Mouse (Mus musculus) kidney, postnatal 0 days (tissue): ENCODE measurements around the gene Rbpms2. TPM values are rescaled to one million over a fixed set of nuclear protein-coding genes. Genes with fewer than 3 reads are reported as not detected.

Experiments
- ATAC-seq: fragments of 200-750 bp; cut with Nextera tagmentation; replicated peaks from 2 replicates; pipeline ENCODE4 v1.8.0; 2017; ENCODE audit warnings: low read depth, moderate number of reproducible peaks, moderate TSS enrichment, moderate library complexity; ENCODE audit not compliant: low FRiP score
- DNase-seq: peaks from one replicate; pipeline ENCODE4 v3.0.0-alpha.2; 2016; ENCODE audit warnings: low spot score
- H3K27ac ChIP-seq: fragments of 300-500 bp; sonication (generic); 2 replicates; pipeline ENCODE4 v1.5.1; 2014; ENCODE audit warnings: mild to moderate bottlenecking
- H3K27me3 ChIP-seq: fragments of 300-500 bp; sonication (generic); 2 replicates; pipeline ENCODE4 v1.6.1; 2014; ENCODE audit warnings: low read length, mixed read lengths; ENCODE audit not compliant: insufficient read depth
- H3K36me3 ChIP-seq: fragments of 300-500 bp; sonication (generic); 2 replicates; pipeline ENCODE4 v1.6.1; 2014; ENCODE audit warnings: low read length, mixed read lengths; ENCODE audit not compliant: insufficient read depth
- H3K4me1 ChIP-seq: fragments of 300-500 bp; sonication (generic); replicated peaks from 2 replicates; pipeline ENCODE4 v1.6.1; 2014; ENCODE audit warnings: antibody characterized with exemption, low read length, mixed read lengths; ENCODE audit not compliant: insufficient read depth
- H3K4me2 ChIP-seq: fragments of 300-500 bp; sonication (generic); 2 replicates; pipeline ENCODE4 v1.6.1; 2014; ENCODE audit warnings: mild to moderate bottlenecking, low read length, moderate library complexity, mixed read lengths
- H3K4me3 ChIP-seq: fragments of 300-500 bp; sonication (generic); replicated peaks from 2 replicates; pipeline ENCODE4 v1.5.1; 2014; ENCODE audit warnings: low read depth, low read length
- H3K9ac ChIP-seq: fragments of 300-500 bp; sonication (generic); 2 replicates; pipeline ENCODE4 v1.6.1; 2014; ENCODE audit warnings: low read depth, low read length
- H3K9me3 ChIP-seq: fragments of 300-500 bp; sonication (generic); replicated peaks from 2 replicates; pipeline ENCODE4 v1.6.1; 2016; ENCODE audit warnings: low read length, inconsistent platforms, mixed read lengths
- CTCF ChIP-seq: IDR thresholded peaks from 2 replicates; pipeline ENCODE4 v1.5.1; 2016; ENCODE audit warnings: antibody characterized with exemption, low read depth, mild to moderate bottlenecking, moderate library complexity
- WGBS: fragments of 180-500 bp; shearing (Covaris S2); extraction: QIAGEN DNeasy Blood & Tissue Kit; methylation state at CpG from one replicate; pipeline ENCODE4 v1.1.7; 2014; 5-methylcytosine and 5-hydroxymethylcytosine counted together
- polyA plus RNA-seq: library from polyadenylated mRNA; unstranded; fragments of >200 nt; fragmentation: Nextera tagmentation; extraction: Ambion mirVana; gene quantifications from 2 replicates; pipeline ENCODE4 v1.2.1, GENCODE M21; 2015

The Rbpms2 gene
- polyA plus RNA-seq, 1 experiment from 2014 or later, result 38.6 TPM

- DNase-seq (no peak), ATAC-seq (no peak)
- Histone ChIP-seq H3K4me3 (no peak overlapping the region), H3K27me3 (no peaks in the 10 kb centered on the region), H3K9me3 (no peaks in the 10 kb centered on the region), H3K9ac (no peak overlapping the region), H3K27ac (no peak overlapping the region), H3K4me2 (no peak overlapping the region), H3K36me3 (no peaks in the 10 kb centered on the region), H3K4me1 (no peaks in the 10 kb centered on the region)
- TF ChIP-seq CTCF, result no peak
- WGBS, result 64% methylated on average over 2 of the region's 2 CpGs
Observed at GRCm38 (mm10) chr9:65600951-65601350, 28.5 kb upstream of the Rbpms2 start.

- Histone ChIP-seq H3K4me3 (no peak overlapping the region), H3K9ac (no peak overlapping the region), H3K27ac (no peak overlapping the region), H3K27me3 (no peaks in the 10 kb centered on the region), H3K4me1 (no peaks in the 10 kb centered on the region), H3K4me2 (no peak overlapping the region), H3K9me3 (no peaks in the 10 kb centered on the region), H3K36me3 (no peaks in the 10 kb centered on the region)
- TF ChIP-seq CTCF, result peak; percentile 60
- DNase-seq (peak; percentile 52), ATAC-seq (no peak)
- WGBS, result 55% methylated on average over 8 of the region's 8 CpGs
Observed at GRCm38 (mm10) chr9:65603401-65604102, 25.9 kb upstream of the Rbpms2 start.

- no peaks in the 10 kb centered on the region for H3K36me3 ChIP-seq
- H3K4me1 ChIP-seq, result no peaks in the 10 kb centered on the region
- H3K9ac ChIP-seq, result no peak overlapping the region
- 9% methylated on average over 9 of the region's 9 CpGs for WGBS
- H3K4me2 ChIP-seq, result peak overlapping the region; percentile 41; the same call in 1 of the 2 replicates
- TF ChIP-seq CTCF, result peak; percentile 90
- DNase-seq (peak; percentile 96), ATAC-seq (peak; percentile 71)
- H3K27ac ChIP-seq, result no peak overlapping the region
- no peaks in the 10 kb centered on the region for H3K9me3 ChIP-seq
- no peak overlapping the region for H3K4me3 ChIP-seq
- no peaks in the 10 kb centered on the region for H3K27me3 ChIP-seq
Observed at GRCm38 (mm10) chr9:65605471-65606136, 23.8 kb upstream of the Rbpms2 start.

- no peaks in the 10 kb centered on the region for H3K27me3 ChIP-seq
- DNase-seq, result no peak
- no peak for ATAC-seq
- H3K36me3 ChIP-seq, result no peaks in the 10 kb centered on the region
- H3K4me1 ChIP-seq, result no peaks in the 10 kb centered on the region
- H3K9me3 ChIP-seq, result no peaks in the 10 kb centered on the region
- no peak overlapping the region for H3K4me3 ChIP-seq
- no peak overlapping the region for H3K9ac ChIP-seq
- no peak overlapping the region for H3K4me2 ChIP-seq
- H3K27ac ChIP-seq, result no peak overlapping the region
- TF ChIP-seq CTCF, result no peak
- 49% methylated on average over 9 of the region's 9 CpGs for WGBS
Observed at GRCm38 (mm10) chr9:65606321-65607109, 22.9 kb upstream of the Rbpms2 start.

GRCm38 (mm10) chr9:65607120-65607519 is 22.3 kb upstream of the Rbpms2 start:
- Histone ChIP-seq H3K36me3 (no peaks in the 10 kb centered on the region), H3K9me3 (no peaks in the 10 kb centered on the region), H3K27ac (no peak overlapping the region), H3K4me2 (no peak overlapping the region), H3K4me1 (no peaks in the 10 kb centered on the region), H3K4me3 (no peak overlapping the region), H3K27me3 (no peaks in the 10 kb centered on the region), H3K9ac (no peak overlapping the region)
- DNase-seq, result no peak
- TF ChIP-seq CTCF, result no peak
- no peak for ATAC-seq
- WGBS, result 26% methylated on average over 2 of the region's 2 CpGs

- Histone ChIP-seq H3K9me3 (no peaks in the 10 kb centered on the region), H3K9ac (no peak overlapping the region), H3K4me1 (no peaks in the 10 kb centered on the region), H3K4me2 (no peak overlapping the region), H3K36me3 (no peaks in the 10 kb centered on the region), H3K4me3 (no peak overlapping the region), H3K27me3 (no peaks in the 10 kb centered on the region), H3K27ac (no peak overlapping the region)
- no peak for TF ChIP-seq CTCF
- DNase-seq, result no peak
- ATAC-seq, result no peak
- WGBS, result 73% methylated on average over 5 of the region's 5 CpGs
Observed at GRCm38 (mm10) chr9:65611969-65612486, 17.4 kb upstream of the Rbpms2 start.
